Mouse (Mus musculus) liver, postnatal 0 days (tissue): ENCODE data around the gene Immp2l.

ENCODE experiments used
- CTCF ChIP-seq: sonication (generic); IDR thresholded peaks from 2 replicates; pipeline ENCODE4 v1.5.1; 2016; ENCODE audit warnings: antibody characterized with exemption, low read depth
- EP300 ChIP-seq: IDR thresholded peaks from 2 replicates; pipeline ENCODE4 v1.6.1; 2016; ENCODE audit warnings: antibody characterized with exemption, low read depth, mild to moderate bottlenecking

DNA sequence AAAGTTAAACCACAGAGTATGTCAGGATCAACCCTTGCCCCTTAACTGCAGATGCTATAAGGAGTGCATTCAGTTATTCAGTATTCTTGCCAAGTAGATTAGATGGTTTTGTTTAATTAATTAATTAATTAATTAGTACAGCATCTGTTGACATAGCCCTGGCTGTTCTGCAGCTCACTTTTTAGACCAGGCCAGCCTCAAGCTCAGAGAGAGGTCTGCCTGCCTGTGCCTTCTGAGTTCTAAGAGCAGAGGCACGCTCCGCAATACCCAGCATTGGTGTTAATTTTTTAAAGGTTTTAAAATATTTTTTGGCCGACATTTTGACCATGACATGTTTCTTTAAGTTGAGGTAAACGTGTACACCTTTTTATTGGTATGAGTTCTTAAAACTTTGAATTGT, 292.0 kb downstream of the Immp2l start:
- no peak for TF ChIP-seq CTCF
- TF ChIP-seq EP300, result no peak
